Mouse (Mus musculus): ENCODE measurements at regions not wholly inside any gene's neighbourhood (a gene's known extent, or its start where the extent isn't known, plus 50 kb on each side); places are given as distances from the start of the nearest gene placed in this dataset.

- 74% methylated on average over 3 of the region's 3 CpGs for WGBS (ENCODE audit: insufficient replicate concordance)
- ATAC-seq (ENCODE audit: low read depth) (no peak), DNase-seq (no peak)
- H3K27ac ChIP-seq: no peak overlapping the region
- no peak overlapping the region for H3K9ac ChIP-seq
- no peaks in the 10 kb centered on the region for H3K27me3 ChIP-seq
- no peaks in the 10 kb centered on the region for H3K9me3 ChIP-seq (replicated peaks)
- no peak overlapping the region for H3K4me2 ChIP-seq
- H3K36me3 ChIP-seq: no peaks in the 10 kb centered on the region
- no peak overlapping the region for H3K4me3 ChIP-seq (replicated peaks)
- H3K4me1 ChIP-seq (replicated peaks): 0 out of 2 replicates have a peak, but pooled peaks cover 3% of the 10 kb centered on the region
Observed at GRCm38 (mm10) chr8:10722342-10722741, 285.9 kb downstream of the Irs2 start.

- DNase-seq (no peak), ATAC-seq (ENCODE audit: low read depth) (no peak)
- 61% methylated on average over 10 of the region's 10 CpGs for WGBS (ENCODE audit: insufficient replicate concordance)
- no peak overlapping the region for H3K4me3 ChIP-seq (replicated peaks)
- H3K27ac ChIP-seq: no peak overlapping the region
- H3K36me3 ChIP-seq: no peaks in the 10 kb centered on the region
- no peak overlapping the region for H3K4me2 ChIP-seq
- H3K9me3 ChIP-seq (replicated peaks): no peaks in the 10 kb centered on the region
- H3K9ac ChIP-seq: no peak overlapping the region
- H3K27me3 ChIP-seq: no peaks in the 10 kb centered on the region
- H3K4me1 ChIP-seq (replicated peaks): 0 out of 2 replicates have a peak, but pooled peaks cover 3% of the 10 kb centered on the region
Observed at GRCm38 (mm10) chr8:10721146-10721862, 287.0 kb downstream of the Irs2 start.

- ATAC-seq (ENCODE audit: low read depth): no peak
Observed at GRCm38 (mm10) chr8:10720398-10720797, 287.9 kb downstream of the Irs2 start.

GRCm38 (mm10) chr8:10719411-10719810, 288.8 kb downstream of the Irs2 start:
- Histone ChIP-seq H3K4me1 (replicated peaks) (0 out of 2 replicates have a peak, but pooled peaks cover 3% of the 10 kb centered on the region), H3K27ac (no peak overlapping the region), H3K27me3 (no peaks in the 10 kb centered on the region), H3K9me3 (replicated peaks) (no peaks in the 10 kb centered on the region), H3K36me3 (no peaks in the 10 kb centered on the region), H3K4me2 (no peak overlapping the region), H3K9ac (no peak overlapping the region), H3K4me3 (replicated peaks) (no peak overlapping the region)
- no peak for DNase-seq
- 52% methylated on average over 6 of the region's 6 CpGs for WGBS (ENCODE audit: insufficient replicate concordance)
- ATAC-seq (ENCODE audit: low read depth): no peak

More at GRCm38 (mm10) chr8:10720398-10720797, 287.9 kb downstream of the Irs2 start:
- WGBS (ENCODE audit: insufficient replicate concordance): 68% methylated on average over 3 of the region's 3 CpGs
- Histone ChIP-seq H3K9me3 (replicated peaks) (no peaks in the 10 kb centered on the region), H3K36me3 (no peaks in the 10 kb centered on the region), H3K27ac (no peak overlapping the region), H3K4me1 (replicated peaks) (0 out of 2 replicates have a peak, but pooled peaks cover 3% of the 10 kb centered on the region), H3K27me3 (no peaks in the 10 kb centered on the region), H3K9ac (no peak overlapping the region), H3K4me2 (no peak overlapping the region), H3K4me3 (replicated peaks) (no peak overlapping the region)
- no peak for DNase-seq

- H3K36me3 ChIP-seq: no peaks in the 10 kb centered on the region
- WGBS (ENCODE audit: insufficient replicate concordance): 55% methylated on average over 8 of the region's 8 CpGs
- no peaks in the 10 kb centered on the region for H3K27me3 ChIP-seq
- H3K4me3 ChIP-seq (replicated peaks): no peak overlapping the region
- ATAC-seq (ENCODE audit: low read depth) (no peak), DNase-seq (no peak)
- H3K4me2 ChIP-seq: no peak overlapping the region
- no peaks in the 10 kb centered on the region for H3K9me3 ChIP-seq (replicated peaks)
- no peak overlapping the region for H3K27ac ChIP-seq
- H3K9ac ChIP-seq: no peak overlapping the region
- 0 out of 2 replicates have a peak, but pooled peaks cover 3% of the 10 kb centered on the region for H3K4me1 ChIP-seq (replicated peaks)
Observed at GRCm38 (mm10) chr8:10717297-10717696, 291.0 kb downstream of the Irs2 start.

- 0 out of 2 replicates have a peak, but pooled peaks cover 3% of the 10 kb centered on the region for H3K4me1 ChIP-seq (replicated peaks)
- H3K27ac ChIP-seq: no peak overlapping the region
- ATAC-seq (ENCODE audit: low read depth) (no peak), DNase-seq (no peak)
- H3K9me3 ChIP-seq (replicated peaks): no peaks in the 10 kb centered on the region
- H3K4me3 ChIP-seq (replicated peaks): no peak overlapping the region
- H3K4me2 ChIP-seq: no peak overlapping the region
- WGBS (ENCODE audit: insufficient replicate concordance): 62% methylated on average over 5 of the region's 5 CpGs
- H3K36me3 ChIP-seq: no peaks in the 10 kb centered on the region
- H3K9ac ChIP-seq: no peak overlapping the region
- H3K27me3 ChIP-seq: no peaks in the 10 kb centered on the region
Observed at GRCm38 (mm10) chr8:10716161-10716560, 292.1 kb downstream of the Irs2 start.

- H3K36me3 ChIP-seq: no peaks in the 10 kb centered on the region
- no peak for ATAC-seq (ENCODE audit: low read depth)
- H3K9me3 ChIP-seq (replicated peaks): no peaks in the 10 kb centered on the region
- H3K4me3 ChIP-seq (replicated peaks): no peak overlapping the region
- H3K9ac ChIP-seq: no peak overlapping the region
- no peaks in the 10 kb centered on the region for H3K4me1 ChIP-seq (replicated peaks)
- no peaks in the 10 kb centered on the region for H3K27me3 ChIP-seq
- no peak overlapping the region for H3K4me2 ChIP-seq
- 68% methylated on average over 13 of the region's 13 CpGs for WGBS (ENCODE audit: insufficient replicate concordance)
- no peak for DNase-seq
- H3K27ac ChIP-seq: no peak overlapping the region
Observed at GRCm38 (mm10) chr8:10713515-10714042, 294.7 kb downstream of the Irs2 start.

- Histone ChIP-seq H3K4me3 (replicated peaks) (no peak overlapping the region), H3K27me3 (no peaks in the 10 kb centered on the region), H3K27ac (no peak overlapping the region), H3K9ac (no peak overlapping the region), H3K9me3 (replicated peaks) (no peaks in the 10 kb centered on the region), H3K36me3 (no peaks in the 10 kb centered on the region), H3K4me2 (no peak overlapping the region), H3K4me1 (replicated peaks) (no peaks in the 10 kb centered on the region)
- ATAC-seq (ENCODE audit: low read depth) (no peak), DNase-seq (no peak)
- 59% methylated on average over 7 of the region's 7 CpGs for WGBS (ENCODE audit: insufficient replicate concordance)
Observed at GRCm38 (mm10) chr8:10712118-10712689, 296.1 kb downstream of the Irs2 start.

- H3K4me3 ChIP-seq (replicated peaks): no peak overlapping the region
- DNase-seq (no peak), ATAC-seq (ENCODE audit: low read depth) (no peak)
- H3K4me2 ChIP-seq: no peak overlapping the region
- H3K36me3 ChIP-seq: no peaks in the 10 kb centered on the region
- no peak overlapping the region for H3K27ac ChIP-seq
- H3K4me1 ChIP-seq (replicated peaks): no peaks in the 10 kb centered on the region
- no peaks in the 10 kb centered on the region for H3K27me3 ChIP-seq
- WGBS (ENCODE audit: insufficient replicate concordance): 45% methylated on average over 7 of the region's 7 CpGs
- H3K9me3 ChIP-seq (replicated peaks): no peaks in the 10 kb centered on the region
- no peak overlapping the region for H3K9ac ChIP-seq
Observed at GRCm38 (mm10) chr8:10711474-10711873, 296.8 kb downstream of the Irs2 start.

- WGBS (ENCODE audit: insufficient replicate concordance): 27% methylated on average over 6 of the region's 6 CpGs
- no peak overlapping the region for H3K27ac ChIP-seq
- DNase-seq (no peak), ATAC-seq (ENCODE audit: low read depth) (no peak)
- no peaks in the 10 kb centered on the region for H3K27me3 ChIP-seq
- no peak overlapping the region for H3K4me3 ChIP-seq (replicated peaks)
- H3K4me2 ChIP-seq: no peak overlapping the region
- no peaks in the 10 kb centered on the region for H3K4me1 ChIP-seq (replicated peaks)
- no peaks in the 10 kb centered on the region for H3K9me3 ChIP-seq (replicated peaks)
- H3K36me3 ChIP-seq: no peaks in the 10 kb centered on the region
- H3K9ac ChIP-seq: no peak overlapping the region
Observed at GRCm38 (mm10) chr8:10708509-10708908, 299.7 kb downstream of the Irs2 start.

GRCm38 (mm10) chr8:10707122-10707521, 301.1 kb downstream of the Irs2 start:
- no peak for DNase-seq
- Histone ChIP-seq H3K27me3 (no peaks in the 10 kb centered on the region), H3K4me1 (replicated peaks) (no peaks in the 10 kb centered on the region), H3K36me3 (no peaks in the 10 kb centered on the region), H3K4me2 (no peak overlapping the region), H3K9ac (no peak overlapping the region), H3K4me3 (replicated peaks) (no peak overlapping the region), H3K27ac (no peak overlapping the region), H3K9me3 (replicated peaks) (no peaks in the 10 kb centered on the region)
- ATAC-seq (ENCODE audit: low read depth): no peak

- no peak overlapping the region for H3K4me3 ChIP-seq (replicated peaks)
- ATAC-seq (ENCODE audit: low read depth) (no peak), DNase-seq (no peak)
- H3K9me3 ChIP-seq (replicated peaks): no peaks in the 10 kb centered on the region
- H3K4me2 ChIP-seq: no peak overlapping the region
- H3K27ac ChIP-seq: no peak overlapping the region
- no peaks in the 10 kb centered on the region for H3K4me1 ChIP-seq (replicated peaks)
- WGBS (ENCODE audit: insufficient replicate concordance): 38% methylated on average over 7 of the region's 7 CpGs
- H3K9ac ChIP-seq: no peak overlapping the region
- no peaks in the 10 kb centered on the region for H3K27me3 ChIP-seq
- no peaks in the 10 kb centered on the region for H3K36me3 ChIP-seq
Observed at GRCm38 (mm10) chr8:10705909-10706308, 302.3 kb downstream of the Irs2 start.

Measured in liver, embryonic 13.5 days (tissue).